Mouse (Mus musculus) activated CD4-positive, CD25-positive, alpha-beta regulatory T cell, adult 9 weeks (primary cell): Measurements from ENCODE around the gene Frmd8. TPM values are rescaled to one million over a fixed set of nuclear protein-coding genes. Genes with fewer than 3 reads are reported as not detected.

Experiments
- polyA plus RNA-seq: library from polyadenylated mRNA; unstranded; fragments of 100-300 nt; shearing (Covaris generic); gene quantifications from one replicate; pipeline ENCODE4 v1.2.1, GENCODE M21; 2017

Frmd8 gene
- 300 TPM for polyA plus RNA-seq

DNA sequence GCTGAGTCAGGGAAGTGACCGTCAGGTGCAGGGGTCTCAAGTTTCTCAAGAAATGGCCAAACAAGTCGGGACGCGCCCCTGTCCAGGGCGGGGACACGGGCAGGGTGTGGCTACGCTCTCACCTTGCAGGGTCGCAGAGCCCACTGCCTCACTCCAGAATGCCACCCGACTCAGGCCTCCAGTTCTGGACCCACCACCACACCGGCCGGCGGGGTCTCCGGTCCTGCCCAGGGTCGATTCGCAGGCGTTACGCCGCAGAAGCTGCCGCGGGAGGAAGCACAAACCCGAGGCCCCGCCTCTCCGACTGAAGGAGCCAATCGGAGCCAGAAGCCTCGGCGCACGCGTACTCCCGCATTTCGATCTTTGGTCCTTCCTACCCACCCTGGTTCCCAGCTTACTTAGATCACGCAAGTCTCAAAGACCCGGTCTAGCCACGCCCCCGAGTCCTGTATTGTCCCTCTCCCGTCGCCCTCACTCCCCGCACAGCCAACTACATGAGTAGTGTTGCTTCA, at the start of gene Frmd8:
Frmd8 (minus strand) TSS at position 306 of the 512 bp plus-strand sequence.

DNA sequence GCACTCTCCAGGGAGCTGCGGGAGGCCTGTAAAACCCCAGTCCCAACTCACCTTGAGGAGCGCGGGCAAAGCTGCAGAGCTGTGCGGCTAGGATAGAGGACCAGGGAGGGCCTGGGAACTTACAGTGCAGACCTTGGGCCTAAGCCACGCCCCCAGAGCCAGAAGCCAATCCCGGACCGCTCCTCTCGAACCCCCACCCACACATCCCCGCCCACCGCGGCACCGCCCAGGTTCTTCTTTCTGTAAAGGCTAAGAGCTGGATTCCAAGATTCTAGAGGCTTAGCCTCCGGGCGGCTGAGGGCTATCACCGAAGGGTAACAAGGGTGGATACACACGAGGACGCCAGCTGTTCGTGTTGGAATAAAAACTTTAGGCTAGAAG, 49.6 kb upstream of the Frmd8 start, which contains the start of gene Cdc42ep2:
Cdc42ep2 (minus strand) TSS at position 104 of the 381 bp plus-strand sequence.

GRCm38 (mm10) chr19:5913007-5913719, 38.1 kb upstream of the Frmd8 start, which contains the start of gene Dpf2:
Gene Dpf2, minus strand, starts transcription at chr19:5913010.

DNA sequence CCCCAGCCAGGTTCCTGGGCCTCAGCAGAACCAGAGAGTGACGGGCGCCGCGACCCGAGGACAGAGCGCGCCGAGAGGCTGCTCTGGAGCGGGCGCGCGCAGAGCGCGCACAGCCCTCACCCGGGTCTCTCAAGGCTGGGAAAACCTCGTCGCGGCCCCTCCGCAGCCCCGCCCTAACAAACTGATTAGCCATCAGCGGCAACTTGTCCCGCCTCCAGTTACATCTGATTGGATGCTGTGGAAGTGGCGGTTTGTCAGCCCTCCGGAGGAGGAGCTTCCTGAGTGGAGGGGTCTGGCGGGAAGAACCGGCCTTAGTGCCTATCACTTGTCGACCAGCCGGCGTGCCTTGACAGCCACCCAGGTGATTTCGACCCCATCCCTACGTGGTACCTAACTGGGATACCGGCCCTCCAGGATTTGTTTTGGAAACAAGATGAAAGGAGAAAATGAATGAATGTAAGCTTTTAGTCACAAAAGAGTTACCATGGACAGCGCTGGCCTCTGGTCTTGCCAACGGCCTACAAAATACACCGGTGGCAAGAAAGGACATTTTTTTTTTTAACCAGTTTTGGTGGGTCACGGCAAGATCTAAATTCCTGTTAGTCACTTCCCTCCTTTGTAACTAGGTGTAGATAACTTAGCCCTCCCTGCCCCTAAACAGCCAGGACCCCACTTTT, 19.1 kb upstream of the Frmd8 start, which contains the start of gene Tigd3:
Tigd3 (minus strand) TSS at position 148 of the 677 bp plus-strand sequence.

GRCm38 (mm10) chr19:5877618-5878361, 2.7 kb upstream of the Frmd8 start, which contains the start of gene Slc25a45:
Gene Slc25a45, plus strand, starts transcription at chr19:5877808.

Other genes with a start within 250 kb of the Frmd8 start
- 151 TPM for gene Rela, start 237.8 kb downstream of the Frmd8 start, polyA plus RNA-seq
- 75.3 TPM for gene Sipa1, start 211.6 kb downstream of the Frmd8 start, polyA plus RNA-seq
- 26.1 TPM for gene Map3k11, start 186.5 kb downstream of the Frmd8 start, polyA plus RNA-seq
- gene Pcnx3, start 186.4 kb downstream of the Frmd8 start, polyA plus RNA-seq: 64.4 TPM
- 3.6 TPM for gene Kcnk7, start 170.9 kb downstream of the Frmd8 start, polyA plus RNA-seq
- 74.6 TPM for gene Ehbp1l1, start 149.0 kb downstream of the Frmd8 start, polyA plus RNA-seq
- 52.3 TPM for gene Fam89b, start 145.6 kb downstream of the Frmd8 start, polyA plus RNA-seq
- not detected for gene Ltbp3, start 134.4 kb downstream of the Frmd8 start, polyA plus RNA-seq
- 63.5 TPM for gene Scyl1, start 103.9 kb downstream of the Frmd8 start, polyA plus RNA-seq
- 52.4 TPM for gene Slc25a45, start 2.5 kb upstream of the Frmd8 start, polyA plus RNA-seq
- gene Tigd3, start 18.9 kb upstream of the Frmd8 start, polyA plus RNA-seq: 1.1 TPM
- 198 TPM for gene Dpf2, start 37.7 kb upstream of the Frmd8 start, polyA plus RNA-seq
- gene Cdc42ep2, start 49.5 kb upstream of the Frmd8 start, polyA plus RNA-seq: 0.26 TPM
- gene Pola2, start 88.9 kb upstream of the Frmd8 start, polyA plus RNA-seq: 49.8 TPM
- not detected for gene Slc22a20, start 110.9 kb upstream of the Frmd8 start, polyA plus RNA-seq
- gene Capn1, start 140.6 kb upstream of the Frmd8 start, polyA plus RNA-seq: 80.8 TPM
- 60.1 TPM for gene Syvn1, start 171.3 kb upstream of the Frmd8 start, polyA plus RNA-seq
- 45.4 TPM for gene Mrpl49, start 182.5 kb upstream of the Frmd8 start, polyA plus RNA-seq
- 1,033 TPM for gene Fau, start 182.6 kb upstream of the Frmd8 start, polyA plus RNA-seq
- gene Znhit2, start 185.9 kb upstream of the Frmd8 start, polyA plus RNA-seq: 6.5 TPM
- gene Tm7sf2, start 193.1 kb upstream of the Frmd8 start, polyA plus RNA-seq: 20.0 TPM
- 86.7 TPM for gene Vps51, start 202.0 kb upstream of the Frmd8 start, polyA plus RNA-seq
- not detected for gene Tmem262, start 204.8 kb upstream of the Frmd8 start, polyA plus RNA-seq
- gene Gm28374, start 207.0 kb upstream of the Frmd8 start, polyA plus RNA-seq: 0.61 TPM
- gene Zfpl1, start 209.7 kb upstream of the Frmd8 start, polyA plus RNA-seq: 55.0 TPM
- 5.0 TPM for gene Cdca5, start 209.7 kb upstream of the Frmd8 start, polyA plus RNA-seq
- gene AC131692.1, start 219.1 kb upstream of the Frmd8 start, polyA plus RNA-seq: not detected
- gene Naaladl1, start 230.5 kb upstream of the Frmd8 start, polyA plus RNA-seq: not detected
- 2.3 TPM for gene Sac3d1, start 243.4 kb upstream of the Frmd8 start, polyA plus RNA-seq